Mouse (Mus musculus): ENCODE results near the gene Bcl2a1d.
"Not testable (repeated sequence)": the region's sequence is repeated elsewhere in the genome, so short reads cannot be mapped to it uniquely, and the experiment has no call there.

Gene Bcl2a1d

GRCm38 (mm10) chr9:88731728-88732127, at the start of gene Bcl2a1d:
TSS of gene Bcl2a1d (minus strand) at chr9:88731914.
- peak; percentile 34 to 52 for DNase-seq (ENCODE audit: low read depth in 2 of 2, low spot score in 2 of 2)

- not testable (repeated sequence) for DNase-seq (ENCODE audit: low read depth in 2 of 2, low spot score in 2 of 2)
Observed at GRCm38 (mm10) chr9:88770239-88770638, 38.5 kb upstream of the Bcl2a1d start.

- not testable (repeated sequence) for DNase-seq (ENCODE audit: low read depth in 2 of 2, low spot score in 2 of 2)
Observed at GRCm38 (mm10) chr9:88769470-88769869, 37.8 kb upstream of the Bcl2a1d start.

- DNase-seq (ENCODE audit: low read depth in 2 of 2, low spot score in 2 of 2), result peak in 1 of 2 experiments; percentile 38
Observed at GRCm38 (mm10) chr9:88746687-88747086, 15.0 kb upstream of the Bcl2a1d start.

- DNase-seq (ENCODE audit: low read depth in 2 of 2, low spot score in 2 of 2), result not testable (repeated sequence)
Observed at GRCm38 (mm10) chr9:88746046-88746445, 14.3 kb upstream of the Bcl2a1d start.

- DNase-seq (ENCODE audit: low read depth in 2 of 2, low spot score in 2 of 2), result not testable (repeated sequence)
Observed at GRCm38 (mm10) chr9:88735289-88735688, 3.6 kb upstream of the Bcl2a1d start.

GRCm38 (mm10) chr9:88733182-88733581, 1.5 kb upstream of the Bcl2a1d start:
- DNase-seq (ENCODE audit: low read depth in 2 of 2, low spot score in 2 of 2), result not testable (repeated sequence)

GRCm38 (mm10) chr9:88732334-88732733, 620 bp upstream of the Bcl2a1d start:
- DNase-seq (ENCODE audit: low read depth in 2 of 2, low spot score in 2 of 2), result not testable (repeated sequence)

GRCm38 (mm10) chr9:88728311-88728710, 3.4 kb downstream of the Bcl2a1d start:
- DNase-seq (ENCODE audit: low read depth in 2 of 2, low spot score in 2 of 2), result not testable (repeated sequence)

GRCm38 (mm10) chr9:88721628-88722027, 10.1 kb downstream of the Bcl2a1d start:
- DNase-seq (ENCODE audit: low read depth in 2 of 2, low spot score in 2 of 2), result not testable (repeated sequence)

GRCm38 (mm10) chr9:88719989-88720537, 11.7 kb downstream of the Bcl2a1d start, which contains the start of gene Mthfsl:
TSS of gene Mthfsl (minus strand) at chr9:88720296.
- DNase-seq (ENCODE audit: low read depth in 2 of 2, low spot score in 2 of 2), result peak in 1 of 2 experiments; percentile 24

- peak in 1 of 2 experiments; percentile 43 for DNase-seq (ENCODE audit: low read depth in 2 of 2, low spot score in 2 of 2)
Observed at GRCm38 (mm10) chr9:88719073-88719921, 12.4 kb downstream of the Bcl2a1d start.

GRCm38 (mm10) chr9:88718593-88718992, 13.1 kb downstream of the Bcl2a1d start:
- DNase-seq (ENCODE audit: low read depth in 2 of 2, low spot score in 2 of 2), result not testable (repeated sequence)

- DNase-seq (ENCODE audit: low read depth in 2 of 2, low spot score in 2 of 2), result peak; percentile 42 to 45
Observed at GRCm38 (mm10) chr9:88718140-88718539, 13.6 kb downstream of the Bcl2a1d start.

- DNase-seq (ENCODE audit: low read depth in 2 of 2, low spot score in 2 of 2), result not testable (repeated sequence)
Observed at GRCm38 (mm10) chr9:88714515-88714914, 17.2 kb downstream of the Bcl2a1d start.

GRCm38 (mm10) chr9:88712164-88712749, 19.5 kb downstream of the Bcl2a1d start:
- not testable (repeated sequence) for DNase-seq (ENCODE audit: low read depth in 2 of 2, low spot score in 2 of 2)

- DNase-seq (ENCODE audit: low read depth in 2 of 2, low spot score in 2 of 2), result not testable (repeated sequence)
Observed at GRCm38 (mm10) chr9:88710910-88711438, 20.7 kb downstream of the Bcl2a1d start.

- DNase-seq (ENCODE audit: low read depth in 2 of 2, low spot score in 2 of 2), result not testable (repeated sequence)
Observed at GRCm38 (mm10) chr9:88710439-88710838, 21.3 kb downstream of the Bcl2a1d start.

- DNase-seq (ENCODE audit: low read depth in 2 of 2, low spot score in 2 of 2), result not testable (repeated sequence)
Observed at GRCm38 (mm10) chr9:88709794-88710193, 21.9 kb downstream of the Bcl2a1d start.

- DNase-seq (ENCODE audit: low read depth in 2 of 2, low spot score in 2 of 2), result no peak
Observed at GRCm38 (mm10) chr9:88709304-88709703, 22.4 kb downstream of the Bcl2a1d start.

- no peak for DNase-seq (ENCODE audit: low read depth in 2 of 2, low spot score in 2 of 2)
Observed at GRCm38 (mm10) chr9:88706700-88707099, 25.0 kb downstream of the Bcl2a1d start.
